Mouse (Mus musculus): ENCODE measurements at regions not wholly inside any gene's neighbourhood (a gene's known extent, or its start where the extent isn't known, plus 50 kb on each side); places are given as distances from the start of the nearest gene placed in this dataset.

- TF ChIP-seq CTCF (IDR thresholded peaks at IDR 0.05 in 2 of 3, conservative IDR thresholded peaks at IDR 0.05 in 1 of 3; ENCODE audit: control insufficient read depth in 1 of 3, insufficient read depth in 1 of 3, low read depth in 2 of 3, low read length in 3 of 3, poor library complexity in 1 of 3, severe bottlenecking in 1 of 3) (no peak), NRF1 (IDR thresholded peaks at IDR 0.05; ENCODE audit: insufficient read depth, low read depth, low read length, poor library complexity, severe bottlenecking) (no peak), CHD2 (IDR thresholded peaks at IDR 0.05; ENCODE audit: low read length) (no peak), USF1 (IDR thresholded peaks at IDR 0.05; ENCODE audit: low read depth, low read length) (no peak), E2F4 (IDR thresholded peaks at IDR 0.05; ENCODE audit: borderline replicate concordance, low read depth, low read length) (no peak), POLR2A (IDR thresholded peaks at IDR 0.05; ENCODE audit: control insufficient read depth in 1 of 2, insufficient read depth in 1 of 2, low read depth in 1 of 2, low read length in 2 of 2, poor library complexity in 1 of 2) (no peak), KAT2A (conservative IDR thresholded peaks at IDR 0.05; ENCODE audit: low read depth, low read length) (no peak), ZNF384 (IDR thresholded peaks at IDR 0.05; ENCODE audit: low read depth, low read length) (no peak), ETS1 (IDR thresholded peaks at IDR 0.05; ENCODE audit: low read depth, low read length) (no peak), JUND (IDR thresholded peaks at IDR 0.05; ENCODE audit: low read depth, low read length) (no peak)
Observed at GRCm38 (mm10) chr7:74198796-74199195, 185.3 kb upstream of the St8sia2 start.
